Mouse (Mus musculus) intestine, embryonic 14.5 days (tissue): ENCODE measurements around the gene Gabpb2. TPM values are rescaled to one million over a fixed set of nuclear protein-coding genes. Genes with fewer than 3 reads are reported as not detected.

Source experiments
- ATAC-seq: fragments of 200-750 bp; cut with Nextera tagmentation; replicated peaks from 2 replicates; pipeline ENCODE4 v1.8.0; 2017; ENCODE audit warnings: low read depth, moderate number of reproducible peaks, moderate TSS enrichment, moderate library complexity; ENCODE audit not compliant: low FRiP score, low TSS enrichment
- DNase-seq: peaks from one replicate; pipeline ENCODE4 v3.0.0-alpha.2; 2018; ENCODE audit warnings: low spot score
- H3K27ac ChIP-seq: fragments of 300-500 bp; sonication (generic); 2 replicates; pipeline ENCODE4 v1.5.1; 2014; ENCODE audit warnings: low read depth, mild to moderate bottlenecking, control low read depth
- H3K27me3 ChIP-seq: fragments of 300-500 bp; sonication (generic); replicated peaks from 2 replicates; pipeline ENCODE4 v1.6.1; 2014; ENCODE audit warnings: low read length, control low read depth; ENCODE audit not compliant: control insufficient read depth, insufficient read depth
- H3K36me3 ChIP-seq: fragments of 300-500 bp; sonication (generic); 2 replicates; pipeline ENCODE4 v1.6.1; 2014; ENCODE audit warnings: low read length, control low read depth; ENCODE audit not compliant: control insufficient read depth, insufficient read depth
- H3K4me1 ChIP-seq: fragments of 300-500 bp; sonication (generic); replicated peaks from 2 replicates; pipeline ENCODE4 v1.6.1; 2014; ENCODE audit warnings: low read length, control low read depth, mixed read lengths; ENCODE audit not compliant: control insufficient read depth, insufficient read depth
- H3K4me2 ChIP-seq: fragments of 300-500 bp; sonication (generic); 2 replicates; pipeline ENCODE4 v1.6.1; 2014; ENCODE audit warnings: low read length
- H3K4me3 ChIP-seq: fragments of 300-500 bp; sonication (generic); 2 replicates; pipeline ENCODE4 v1.5.1; 2014; ENCODE audit warnings: low read depth, low read length, control low read depth, mixed read lengths
- H3K9ac ChIP-seq: fragments of 300-500 bp; sonication (generic); 2 replicates; pipeline ENCODE4 v1.6.1; 2014; ENCODE audit warnings: mild to moderate bottlenecking, low read length
- H3K9me3 ChIP-seq: fragments of 300-500 bp; sonication (generic); 2 replicates; pipeline ENCODE4 v1.6.1; 2016; ENCODE audit warnings: low read length, control low read depth; ENCODE audit not compliant: control insufficient read depth
- WGBS: fragments of 180-500 bp; shearing (Covaris S2); extraction: QIAGEN DNeasy Blood & Tissue Kit; methylation state at CpG from one replicate; pipeline ENCODE4 v1.1.7; 2014; 5-methylcytosine and 5-hydroxymethylcytosine counted together
- polyA plus RNA-seq: library from polyadenylated mRNA; unstranded; fragments of >200 nt; fragmentation: Nextera tagmentation; extraction: Ambion mirVana; gene quantifications from 2 replicates; pipeline ENCODE4 v1.2.1, GENCODE M21; 2014

The Gabpb2 gene
- polyA plus RNA-seq, 1 experiment from 2014 or later, result 10.9 TPM

DNA sequence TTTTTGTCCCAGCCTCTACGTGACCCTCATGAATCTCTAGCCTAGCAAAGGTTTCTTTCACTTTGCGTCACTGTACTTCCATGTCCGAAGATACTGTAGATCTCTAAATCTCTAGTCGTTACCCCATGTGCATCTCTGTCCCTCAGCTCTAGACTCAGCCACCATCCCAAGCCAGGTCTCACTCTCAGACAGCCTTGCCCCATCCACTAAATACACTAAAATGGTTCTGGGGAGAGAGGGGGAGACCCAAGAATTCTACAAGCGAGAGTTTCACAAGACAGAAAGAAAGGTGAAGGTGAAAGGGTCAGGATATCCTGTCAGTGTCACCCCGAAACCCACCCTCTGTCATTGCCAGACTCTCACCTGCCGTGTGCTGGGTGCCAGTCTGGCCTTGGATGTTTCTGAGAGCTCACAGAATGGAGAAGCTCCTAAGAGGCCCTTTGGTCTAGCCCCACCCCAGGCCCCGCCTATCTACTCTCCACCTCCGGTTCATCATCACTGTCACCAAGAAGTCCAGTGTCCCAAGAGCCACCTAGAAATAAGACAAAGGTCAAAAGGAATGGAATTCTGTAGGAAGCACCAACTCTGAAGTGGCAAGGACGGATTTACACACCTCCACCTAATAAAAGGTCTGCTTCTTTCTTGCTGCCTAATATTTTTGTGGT, 75.6 kb downstream of the Gabpb2 start, which contains the start of gene Tnfaip8l2:
Tnfaip8l2 (minus strand) TSS at position 409 of the 665 bp plus-strand sequence.
- DNase-seq (no peak), ATAC-seq (no peak)
- no peaks in the 10 kb centered on the region for H3K9me3 ChIP-seq
- WGBS, result 78% methylated on average over 10 of the region's 10 CpGs
- H3K4me1 ChIP-seq, result no peaks in the 10 kb centered on the region
- no peaks in the 10 kb centered on the region for H3K27me3 ChIP-seq
- H3K4me3 ChIP-seq, result no peak within 1 kb of the TSS
- H3K36me3 ChIP-seq, result peaks cover 22% of the 10 kb centered on the region; the same call in 1 of the 2 replicates
- no peak within 1 kb of the TSS for H3K27ac ChIP-seq
- H3K9ac ChIP-seq, result no peak within 1 kb of the TSS
- H3K4me2 ChIP-seq, result no peak within 1 kb of the TSS

GRCm38 (mm10) chr3:95141474-95141873, 76.2 kb downstream of the Gabpb2 start:
- no peak overlapping the region for H3K4me2 ChIP-seq
- no peaks in the 10 kb centered on the region for H3K27me3 ChIP-seq
- no peaks in the 10 kb centered on the region for H3K9me3 ChIP-seq
- DNase-seq (no peak), ATAC-seq (no peak)
- H3K36me3 ChIP-seq, result peaks cover 22% of the 10 kb centered on the region; the same call in 1 of the 2 replicates
- no peaks in the 10 kb centered on the region for H3K4me1 ChIP-seq
- WGBS, result 96% methylated on average over 9 of the region's 9 CpGs
- no peak overlapping the region for H3K27ac ChIP-seq
- no peak overlapping the region for H3K9ac ChIP-seq
- no peak overlapping the region for H3K4me3 ChIP-seq

GRCm38 (mm10) chr3:95140795-95141194, 76.9 kb downstream of the Gabpb2 start:
- Histone ChIP-seq H3K36me3 (peaks cover 22% of the 10 kb centered on the region; the same call in 1 of the 2 replicates), H3K4me2 (no peak overlapping the region), H3K4me3 (no peak overlapping the region), H3K27ac (no peak overlapping the region), H3K4me1 (0 out of 2 replicates have a peak, but pooled peaks cover under 1% of the 10 kb centered on the region), H3K27me3 (no peaks in the 10 kb centered on the region), H3K9me3 (no peaks in the 10 kb centered on the region), H3K9ac (no peak overlapping the region)
- WGBS, result 94% methylated on average over 6 of the region's 6 CpGs
- no peak for ATAC-seq
- DNase-seq, result no peak

GRCm38 (mm10) chr3:95140289-95140595, 77.5 kb downstream of the Gabpb2 start:
- Histone ChIP-seq H3K4me2 (no peak overlapping the region), H3K27ac (no peak overlapping the region), H3K4me3 (no peak overlapping the region), H3K9me3 (no peaks in the 10 kb centered on the region), H3K27me3 (no peaks in the 10 kb centered on the region), H3K4me1 (peaks cover 6% of the 10 kb centered on the region; the same call in 1 of the 2 replicates), H3K9ac (no peak overlapping the region), H3K36me3 (peaks cover 22% of the 10 kb centered on the region; the same call in 1 of the 2 replicates)
- DNase-seq (no peak), ATAC-seq (no peak)
- WGBS, result 62% methylated on average over 18 of the region's 18 CpGs

DNA sequence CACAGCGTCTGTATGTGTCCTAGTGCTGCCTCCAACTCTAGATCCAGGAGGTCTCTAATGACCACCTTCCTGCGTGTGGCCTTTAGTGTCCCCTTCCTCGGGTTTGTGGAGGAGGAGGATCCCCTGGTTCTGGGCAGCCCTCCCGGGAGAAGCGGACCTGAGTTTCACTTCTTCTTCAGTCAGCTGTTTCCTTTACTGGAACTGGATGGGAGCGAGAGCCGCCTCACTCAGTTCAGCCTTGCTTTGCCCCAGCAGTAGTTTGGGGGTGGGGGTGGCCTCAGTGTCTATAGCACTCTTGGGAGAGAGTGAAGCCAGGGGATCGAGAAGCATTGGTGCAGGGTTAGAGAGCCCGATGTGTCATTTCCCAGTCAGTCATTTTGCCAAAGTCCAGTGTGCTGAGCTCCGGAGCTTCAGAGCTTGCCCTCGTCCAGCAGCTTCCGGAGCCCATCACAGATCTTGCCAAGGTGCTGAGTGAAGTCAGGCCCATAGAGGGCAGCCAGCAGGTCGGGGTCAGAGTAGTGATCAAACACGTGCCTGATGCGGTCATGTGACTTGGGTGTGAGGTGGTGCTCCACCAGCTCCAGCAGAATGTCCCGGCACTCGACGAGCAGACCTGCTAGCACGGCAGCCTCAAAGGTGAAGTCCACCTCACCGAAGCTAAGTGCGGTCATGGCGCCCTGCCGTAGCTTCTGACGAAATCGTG, 78.0 kb downstream of the Gabpb2 start:
- Histone ChIP-seq H3K9me3 (no peaks in the 10 kb centered on the region), H3K36me3 (peaks cover 22% of the 10 kb centered on the region; the same call in 1 of the 2 replicates), H3K27ac (no peak overlapping the region), H3K4me2 (no peak overlapping the region), H3K27me3 (no peaks in the 10 kb centered on the region), H3K4me3 (no peak overlapping the region), H3K4me1 (peaks cover 9% of the 10 kb centered on the region; the same call in 1 of the 2 replicates), H3K9ac (no peak overlapping the region)
- ATAC-seq (no peak), DNase-seq (no peak)
- WGBS, result 65% methylated on average over 25 of the region's 25 CpGs

GRCm38 (mm10) chr3:95136336-95136735, 81.4 kb downstream of the Gabpb2 start:
- H3K36me3 ChIP-seq, result peaks cover 20% of the 10 kb centered on the region; the same call in 1 of the 2 replicates
- H3K27me3 ChIP-seq, result no peaks in the 10 kb centered on the region
- WGBS, result 86% methylated on average over 3 of the region's 3 CpGs
- no peak overlapping the region for H3K27ac ChIP-seq
- H3K9me3 ChIP-seq, result no peaks in the 10 kb centered on the region
- H3K4me1 ChIP-seq, result peaks cover 14% of the 10 kb centered on the region
- DNase-seq, result no peak
- no peak overlapping the region for H3K4me2 ChIP-seq
- no peak overlapping the region for H3K9ac ChIP-seq
- no peak for ATAC-seq
- no peak overlapping the region for H3K4me3 ChIP-seq

- peak overlapping the region; percentile 56 for H3K4me2 ChIP-seq
- 82% methylated on average over 7 of the region's 7 CpGs for WGBS
- peaks cover 14% of the 10 kb centered on the region for H3K4me1 ChIP-seq
- H3K27me3 ChIP-seq, result no peaks in the 10 kb centered on the region
- ATAC-seq (no peak), DNase-seq (no peak)
- H3K9me3 ChIP-seq, result no peaks in the 10 kb centered on the region
- H3K27ac ChIP-seq, result no peak overlapping the region
- H3K9ac ChIP-seq, result 0 out of 2 replicates have a peak overlapping the region, but pooled peaks have one; percentile 8
- peaks cover 16% of the 10 kb centered on the region for H3K36me3 ChIP-seq
- 0 out of 2 replicates have a peak overlapping the region, but pooled peaks have one; percentile 27 for H3K4me3 ChIP-seq
Measured at GRCm38 (mm10) chr3:95135433-95136052, 82.2 kb downstream of the Gabpb2 start.

DNA sequence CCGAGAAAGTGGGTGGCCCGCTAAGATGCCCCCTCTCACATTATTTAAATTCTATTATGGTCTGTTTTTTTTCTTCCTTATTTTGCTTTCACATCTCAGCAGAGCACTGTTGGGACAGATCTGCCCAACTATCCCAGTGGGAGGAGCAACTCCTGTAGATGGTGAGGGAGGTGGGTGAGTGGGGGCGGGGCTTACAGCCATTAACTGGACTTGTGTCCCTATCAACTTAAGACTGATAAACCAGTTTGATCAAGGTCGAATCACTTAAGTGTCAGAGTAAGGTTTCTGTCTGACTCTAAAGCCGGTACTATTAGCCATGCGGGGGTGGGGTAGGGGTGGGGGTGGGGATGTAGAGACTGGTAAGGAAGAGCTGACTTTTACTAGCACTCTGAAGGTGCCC, 82.7 kb downstream of the Gabpb2 start:
- Histone ChIP-seq H3K9ac (peak overlapping the region; percentile 8; the same call in 1 of the 2 replicates), H3K4me3 (peak overlapping the region; percentile 27), H3K4me2 (peak overlapping the region; percentile 56), H3K27ac (no peak overlapping the region), H3K4me1 (peaks cover 14% of the 10 kb centered on the region), H3K36me3 (peaks cover 11% of the 10 kb centered on the region), H3K9me3 (no peaks in the 10 kb centered on the region), H3K27me3 (no peaks in the 10 kb centered on the region)
- DNase-seq (no peak), ATAC-seq (no peak)
- WGBS, result 12% methylated on average over 6 of the region's 6 CpGs
